Mouse (Mus musculus): ENCODE data around the gene Fgfr2. TPM values are rescaled to one million over a fixed set of nuclear protein-coding genes. Genes with fewer than 3 reads are reported as not detected.

Gene Fgfr2
- polyA plus RNA-seq, 1 experiment from 2014 or later, result not detected

DNA sequence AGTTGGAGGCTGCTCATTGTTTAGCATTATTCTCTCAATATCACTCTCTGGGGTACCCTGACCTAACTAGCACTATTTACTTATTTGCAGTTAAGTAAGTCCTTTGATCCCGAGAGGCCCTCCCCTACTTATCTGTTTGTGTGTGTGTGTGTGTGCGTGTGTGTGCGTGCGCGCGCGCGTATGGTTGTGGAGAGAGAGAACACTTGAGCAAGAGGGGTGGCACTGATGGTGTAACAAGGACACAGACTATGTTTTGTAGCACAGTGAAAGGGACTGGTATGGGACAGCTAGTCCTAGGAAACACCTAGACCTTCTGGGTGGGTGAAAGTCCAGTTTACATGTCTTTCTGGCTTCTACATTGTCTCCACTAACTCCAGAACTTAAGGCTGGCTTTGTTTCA, 511.6 kb downstream of the Fgfr2 start:
- H3K36me3 ChIP-seq (ENCODE audit: inconsistent target), result no peaks in the 10 kb centered on the region
- no peak overlapping the region for H3K27ac ChIP-seq
- no peak overlapping the region for H3K4me3 ChIP-seq (ENCODE audit: inconsistent target)
- no peaks in the 10 kb centered on the region for H3K79me2 ChIP-seq (ENCODE audit: inconsistent target)
- WGBS (ENCODE audit: missing documents), result 99% methylated on average over 8 of the region's 8 CpGs

DNA sequence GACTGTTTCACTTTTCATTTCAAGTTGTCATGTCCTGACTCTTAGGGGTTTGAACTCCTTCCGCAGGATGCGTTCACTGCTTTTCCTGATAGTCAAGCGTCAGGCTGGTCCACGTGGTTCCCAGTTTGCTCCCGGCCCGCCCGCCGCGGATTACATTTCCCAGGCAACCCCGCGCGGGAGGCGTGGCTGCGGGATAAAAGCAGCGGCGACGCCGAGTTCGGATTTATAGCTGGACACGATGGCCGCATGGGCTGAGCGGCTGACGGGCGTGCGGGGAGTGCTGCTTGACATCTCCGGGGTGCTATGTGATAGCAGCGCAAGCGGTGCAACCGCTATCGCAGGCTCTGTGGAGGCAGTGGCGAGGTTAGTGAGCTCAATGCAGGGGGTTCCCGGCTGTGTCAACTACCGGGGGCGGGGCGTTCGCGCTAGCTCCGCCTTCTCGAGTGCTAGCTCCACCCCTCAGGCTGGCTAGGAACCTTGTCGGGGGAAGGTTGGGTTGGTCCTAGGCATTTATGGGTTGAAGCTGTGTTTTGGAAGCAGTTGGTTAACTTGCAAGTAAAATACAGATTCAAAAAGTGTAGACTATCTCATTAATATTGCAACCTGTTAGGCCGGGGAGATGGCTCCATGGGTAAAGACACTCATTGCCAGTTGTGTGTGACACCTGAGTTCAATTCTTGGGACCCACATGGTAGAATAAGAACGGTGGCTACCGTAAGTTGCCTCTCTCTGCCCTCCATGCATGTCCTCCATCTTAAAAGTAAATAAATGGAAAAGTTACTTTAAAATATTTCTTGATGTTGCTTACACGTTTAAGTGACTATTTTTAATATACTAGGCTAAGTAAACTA, 512.5 kb downstream of the Fgfr2 start, which contains the start of gene Lhpp:
Gene Lhpp (plus strand): TSS at position 171 of the 851 bp plus-strand sequence.
- WGBS (ENCODE audit: missing documents), result 9% methylated on average over 44 of the region's 44 CpGs
- Histone ChIP-seq H3K4me3 (ENCODE audit: inconsistent target) (peak within 1 kb of the TSS; percentile 44), H3K27ac (0 out of 2 replicates have a peak within 1 kb of the TSS, but pooled peaks have one; percentile 7), H3K79me2 (ENCODE audit: inconsistent target) (no peaks in the 10 kb centered on the region), H3K36me3 (ENCODE audit: inconsistent target) (no peaks in the 10 kb centered on the region)

DNA sequence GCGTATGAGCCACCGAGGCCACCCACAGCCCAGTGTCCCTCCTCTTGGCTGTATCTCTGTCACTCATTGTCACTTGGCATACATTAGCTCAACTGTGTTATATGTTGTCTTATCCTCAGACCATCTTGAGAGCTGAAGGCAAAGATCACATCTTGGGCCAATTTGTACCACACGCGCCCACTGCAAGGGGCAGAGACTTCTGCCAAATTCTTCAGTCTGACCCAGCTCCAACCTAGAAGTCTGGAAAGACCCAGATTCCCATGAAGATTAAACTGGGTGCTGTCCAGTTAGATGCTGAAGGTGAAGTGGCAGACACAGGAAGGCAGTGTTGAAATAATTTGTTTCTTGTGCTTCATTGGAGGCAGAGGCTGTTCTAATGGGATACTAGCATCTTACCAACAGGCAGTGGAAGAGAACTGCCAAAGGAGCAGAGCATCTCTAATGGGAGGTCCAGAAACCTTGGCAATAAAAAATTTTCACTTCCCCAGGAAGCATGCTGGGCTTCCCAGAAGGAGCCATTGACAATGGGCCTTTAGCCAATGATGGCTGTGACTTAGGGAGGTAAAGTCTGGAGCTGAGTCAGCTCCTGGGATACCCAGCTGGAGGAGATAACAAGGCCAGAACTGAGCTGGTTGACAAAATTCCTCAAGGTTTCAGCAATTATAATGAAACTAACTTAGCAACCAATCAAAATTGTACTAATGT, 514.7 kb downstream of the Fgfr2 start:
- Histone ChIP-seq H3K4me3 (ENCODE audit: inconsistent target) (no peak overlapping the region), H3K36me3 (ENCODE audit: inconsistent target) (no peaks in the 10 kb centered on the region), H3K27ac (no peak overlapping the region), H3K79me2 (ENCODE audit: inconsistent target) (no peaks in the 10 kb centered on the region)
- 98% methylated on average over 4 of the region's 4 CpGs for WGBS (ENCODE audit: missing documents)

DNA sequence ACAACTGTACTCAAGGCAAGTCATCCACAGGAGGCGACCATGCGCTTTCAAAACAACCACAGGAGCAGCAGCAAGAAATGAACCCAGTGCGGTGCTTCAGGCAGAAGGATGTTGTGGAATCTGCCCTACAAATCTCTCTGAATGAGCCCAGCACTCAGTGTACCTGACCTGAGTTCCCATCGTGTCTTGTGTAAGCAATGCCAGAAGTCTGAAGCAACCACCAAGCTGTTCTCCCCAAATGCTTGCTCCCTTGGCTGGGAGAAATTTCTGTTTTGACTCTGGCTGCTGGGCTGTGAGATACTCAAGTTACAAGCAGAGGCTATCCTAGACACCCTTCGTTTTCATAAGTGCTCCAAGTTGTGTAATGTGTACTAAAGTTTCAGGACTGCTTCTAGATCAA, 517.5 kb downstream of the Fgfr2 start:
- H3K27ac ChIP-seq, result no peak overlapping the region
- 62% methylated on average over 5 of the region's 5 CpGs for WGBS (ENCODE audit: missing documents)
- H3K36me3 ChIP-seq (ENCODE audit: inconsistent target), result no peaks in the 10 kb centered on the region
- H3K4me3 ChIP-seq (ENCODE audit: inconsistent target), result no peak overlapping the region
- no peaks in the 10 kb centered on the region for H3K79me2 ChIP-seq (ENCODE audit: inconsistent target)

DNA sequence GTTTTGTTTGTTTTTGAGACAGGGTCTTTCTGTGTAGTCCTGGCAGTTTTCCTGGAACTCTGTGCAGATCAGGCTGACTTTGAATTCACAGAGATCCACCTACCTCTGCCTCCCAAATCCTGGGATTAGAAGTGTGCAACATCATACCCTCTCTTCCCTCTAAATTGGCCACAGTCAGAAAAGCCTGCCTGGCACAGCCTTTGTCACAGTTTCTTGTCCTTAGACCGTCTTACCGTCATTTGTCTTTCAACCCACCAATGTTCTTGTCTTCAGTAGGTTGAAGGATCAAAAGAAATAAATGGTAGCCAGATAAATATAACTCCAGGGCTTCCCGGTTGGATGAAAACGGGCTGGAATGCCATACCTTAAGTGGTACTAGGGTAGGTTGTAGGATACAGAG, 518.4 kb downstream of the Fgfr2 start:
- H3K27ac ChIP-seq, result no peak overlapping the region
- H3K4me3 ChIP-seq (ENCODE audit: inconsistent target), result no peak overlapping the region
- 97% methylated on average over 4 of the region's 4 CpGs for WGBS (ENCODE audit: missing documents)
- H3K36me3 ChIP-seq (ENCODE audit: inconsistent target), result no peaks in the 10 kb centered on the region
- H3K79me2 ChIP-seq (ENCODE audit: inconsistent target), result no peaks in the 10 kb centered on the region

DNA sequence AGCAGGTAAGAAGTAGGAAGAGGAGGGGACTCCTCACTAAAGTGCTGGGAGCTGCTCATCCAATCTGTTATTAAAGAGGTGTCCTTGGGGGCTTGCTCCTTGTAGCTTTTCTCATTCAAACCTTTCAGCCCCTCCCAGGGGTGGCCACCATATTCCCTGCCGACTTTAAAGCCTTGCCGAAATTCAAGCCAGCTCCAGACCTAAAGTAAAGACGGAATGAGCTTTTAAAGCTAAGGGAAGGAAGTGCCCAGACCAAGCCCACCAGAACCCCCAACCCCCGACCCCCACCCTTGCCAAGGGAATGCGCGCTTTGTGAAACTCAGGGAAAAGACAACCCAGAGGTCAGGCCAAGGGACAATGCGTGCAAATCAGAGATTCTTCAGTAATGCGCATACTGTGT, 522.2 kb downstream of the Fgfr2 start:
- no peak overlapping the region for H3K27ac ChIP-seq
- 26% methylated on average over 8 of the region's 8 CpGs for WGBS (ENCODE audit: missing documents)

DNA sequence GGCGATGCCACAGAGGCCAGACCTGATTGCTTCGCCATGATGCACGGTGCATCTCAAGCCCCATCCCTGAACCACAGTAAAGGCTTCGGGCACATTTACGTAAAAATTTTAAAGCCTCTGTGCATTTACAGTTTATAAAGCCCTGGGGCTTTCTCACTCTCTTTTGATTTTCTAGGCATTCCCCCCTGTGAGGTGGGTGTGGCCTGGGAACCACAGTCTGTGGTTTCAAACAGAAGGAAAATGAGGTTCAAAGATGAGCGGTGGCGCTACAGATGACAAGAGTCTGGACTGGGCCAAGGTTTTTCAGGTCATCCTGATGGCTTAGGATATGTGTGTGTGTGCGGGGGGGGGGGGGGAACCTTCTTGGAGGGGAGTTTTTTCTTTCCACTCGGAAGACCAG, 523.1 kb downstream of the Fgfr2 start:
- no peak overlapping the region for H3K27ac ChIP-seq
- H3K79me2 ChIP-seq (ENCODE audit: inconsistent target), result no peaks in the 10 kb centered on the region
- H3K4me3 ChIP-seq (ENCODE audit: inconsistent target), result no peak overlapping the region
- WGBS (ENCODE audit: missing documents), result 4% methylated on average over 9 of the region's 9 CpGs
- H3K36me3 ChIP-seq (ENCODE audit: inconsistent target), result no peaks in the 10 kb centered on the region

More for the DNA sequence above, 522.2 kb downstream of the Fgfr2 start:
- H3K36me3 ChIP-seq (ENCODE audit: inconsistent target), result no peaks in the 10 kb centered on the region
- H3K79me2 ChIP-seq (ENCODE audit: inconsistent target), result no peaks in the 10 kb centered on the region
- H3K4me3 ChIP-seq (ENCODE audit: inconsistent target), result no peak overlapping the region

DNA sequence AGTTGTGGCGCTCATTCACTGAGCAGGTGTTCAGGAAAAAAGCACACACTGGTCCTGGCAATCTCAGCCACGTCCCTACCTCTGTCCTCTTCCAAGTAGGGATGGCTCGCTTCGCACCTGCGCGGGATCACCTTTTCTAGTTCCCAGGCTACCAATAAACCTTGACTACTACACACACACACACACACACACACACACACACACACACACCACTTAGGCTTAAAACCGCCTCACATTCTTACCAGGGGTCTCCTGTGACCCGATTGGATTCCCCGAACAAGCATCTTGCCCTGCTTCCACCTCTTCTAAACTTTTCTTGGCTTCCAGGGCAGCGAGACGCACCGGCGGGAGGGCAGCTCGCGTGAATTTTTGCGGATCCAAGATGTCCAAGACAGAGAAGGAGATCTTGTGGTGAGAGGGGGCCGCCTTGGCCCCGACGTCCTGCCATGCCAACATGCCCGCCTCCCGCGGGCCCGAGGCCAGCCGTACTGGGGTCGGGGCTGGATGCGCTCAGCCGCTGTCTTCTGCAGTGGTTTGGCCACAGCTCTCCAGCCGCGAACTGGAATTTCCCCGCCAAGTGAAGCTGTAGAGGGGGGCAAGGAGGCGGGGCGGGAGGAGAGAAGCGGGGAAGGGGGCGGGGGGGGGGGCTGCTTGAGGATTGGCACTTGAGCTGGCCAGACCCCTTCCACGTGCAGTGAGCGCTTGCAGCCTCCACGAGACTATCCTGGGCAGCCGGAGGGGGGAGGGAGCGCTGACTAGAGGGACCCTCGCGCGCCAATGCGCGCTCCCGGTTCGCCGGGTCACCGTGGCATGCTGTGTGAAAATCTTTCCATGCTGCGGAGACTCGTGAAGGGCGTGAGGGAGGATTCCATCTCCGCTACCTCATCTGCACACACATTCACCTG, 523.8 kb downstream of the Fgfr2 start, which contains the start of gene Nkx1-2:
Gene Nkx1-2 (minus strand): TSS at position 567 of the 905 bp plus-strand sequence.
- H3K27ac ChIP-seq, result no peak within 1 kb of the TSS
- WGBS (ENCODE audit: missing documents), result 3% methylated on average over 45 of the region's 52 CpGs
- no peak within 1 kb of the TSS for H3K4me3 ChIP-seq (ENCODE audit: inconsistent target)
- H3K36me3 ChIP-seq (ENCODE audit: inconsistent target), result no peaks in the 10 kb centered on the region
- H3K79me2 ChIP-seq (ENCODE audit: inconsistent target), result no peaks in the 10 kb centered on the region

DNA sequence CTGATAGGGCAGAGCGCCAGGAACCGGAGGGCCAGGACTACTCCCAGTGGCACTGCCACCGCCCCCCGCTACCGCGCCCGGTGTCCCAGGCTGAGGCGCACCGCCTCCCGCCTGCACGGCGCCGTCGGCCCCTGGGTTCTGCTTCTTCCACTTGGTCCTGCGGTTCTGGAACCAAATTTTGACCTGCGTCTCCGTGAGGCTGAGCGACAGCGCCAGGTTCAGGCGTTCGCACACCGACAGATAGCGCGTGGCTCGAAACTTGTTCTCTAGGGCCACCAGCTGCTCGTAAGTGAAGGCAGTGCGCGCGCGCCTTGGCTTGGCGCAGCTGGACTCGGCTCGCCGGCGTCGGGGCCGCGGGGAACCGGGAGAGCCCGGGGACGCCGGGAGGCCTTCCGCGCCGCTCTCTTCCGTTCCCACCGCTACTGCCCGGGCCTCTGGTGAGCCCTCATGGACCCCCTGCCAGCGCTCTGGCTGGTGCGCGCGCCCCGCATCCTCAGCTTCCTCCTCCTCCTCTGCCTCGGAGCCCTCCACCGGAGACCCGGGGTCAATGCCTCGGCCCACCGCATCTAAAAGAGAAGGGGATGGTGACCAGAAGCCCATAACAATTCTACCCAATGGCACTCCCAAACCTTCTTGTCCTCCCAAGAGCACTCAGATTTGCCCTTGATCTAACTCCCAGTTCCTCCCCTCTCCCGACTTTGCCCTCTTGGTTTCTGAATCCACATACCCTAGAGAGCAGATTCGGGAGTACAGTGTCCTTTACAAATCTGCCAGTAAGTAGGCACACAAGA, 525.7 kb downstream of the Fgfr2 start:
- no peak overlapping the region for H3K27ac ChIP-seq
- H3K36me3 ChIP-seq (ENCODE audit: inconsistent target), result no peaks in the 10 kb centered on the region
- H3K4me3 ChIP-seq (ENCODE audit: inconsistent target), result no peak overlapping the region
- WGBS (ENCODE audit: missing documents), result 1% methylated on average over 60 of the region's 60 CpGs
- H3K79me2 ChIP-seq (ENCODE audit: inconsistent target), result no peaks in the 10 kb centered on the region

DNA sequence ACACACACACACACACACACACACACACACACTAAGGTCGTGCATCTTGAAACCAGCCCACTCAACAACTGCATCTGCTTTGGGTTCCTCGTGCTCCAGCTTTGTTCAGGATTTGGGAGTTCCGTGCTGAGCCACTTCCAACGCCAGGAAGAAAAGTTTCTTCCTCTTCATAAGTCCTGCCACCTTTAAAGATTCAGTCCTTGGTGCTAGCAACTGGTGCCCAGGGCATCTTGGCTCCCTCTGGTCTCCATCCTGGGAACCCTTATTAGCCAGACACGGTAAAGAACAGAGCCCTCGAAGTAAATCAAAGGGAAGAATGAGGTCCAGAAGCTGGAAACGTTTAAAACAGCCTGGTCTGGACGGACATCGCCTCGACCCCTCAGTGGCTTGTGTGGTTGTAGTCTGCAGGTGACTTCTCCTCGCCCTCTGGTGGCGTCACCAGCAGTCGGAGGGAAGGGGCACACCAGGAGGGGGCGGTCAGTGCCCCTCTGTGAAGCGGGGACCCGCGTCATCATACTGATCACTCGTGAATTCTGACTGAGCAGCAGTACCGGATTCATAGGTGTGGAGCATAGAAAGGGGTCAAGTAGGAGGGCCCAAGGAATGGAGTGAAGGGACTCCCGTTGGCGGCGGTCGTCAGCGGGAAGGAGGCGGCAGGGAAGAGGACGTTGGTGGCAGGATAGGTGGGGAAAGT, 526.4 kb downstream of the Fgfr2 start:
- Histone ChIP-seq H3K36me3 (ENCODE audit: inconsistent target) (no peaks in the 10 kb centered on the region), H3K27ac (no peak overlapping the region), H3K4me3 (ENCODE audit: inconsistent target) (no peak overlapping the region), H3K79me2 (ENCODE audit: inconsistent target) (no peaks in the 10 kb centered on the region)
- 9% methylated on average over 26 of the region's 26 CpGs for WGBS (ENCODE audit: missing documents)

DNA sequence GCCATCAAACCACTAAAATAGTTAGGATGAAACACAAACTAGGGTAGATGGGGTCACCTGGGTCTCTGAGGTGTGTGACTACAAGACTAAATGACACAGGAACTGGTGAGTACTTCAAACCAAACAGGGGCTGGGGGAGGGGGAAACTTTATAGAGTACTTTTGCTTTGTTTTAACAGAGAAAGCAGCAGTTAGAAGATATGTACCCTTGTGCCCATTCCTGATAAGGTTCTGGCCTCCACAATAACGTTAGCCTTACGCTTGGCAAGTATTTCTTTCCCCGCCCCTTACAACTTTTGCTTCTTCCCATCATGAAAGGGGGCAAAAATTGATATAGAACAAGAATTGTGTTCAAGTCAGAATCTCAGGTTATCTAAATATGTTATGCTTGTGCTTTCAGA, 527.4 kb downstream of the Fgfr2 start:
- Histone ChIP-seq H3K79me2 (ENCODE audit: inconsistent target) (no peaks in the 10 kb centered on the region), H3K36me3 (ENCODE audit: inconsistent target) (no peaks in the 10 kb centered on the region), H3K27ac (no peak overlapping the region), H3K4me3 (ENCODE audit: inconsistent target) (no peak overlapping the region)
- WGBS (ENCODE audit: missing documents), result 86% methylated on average over 3 of the region's 3 CpGs

DNA sequence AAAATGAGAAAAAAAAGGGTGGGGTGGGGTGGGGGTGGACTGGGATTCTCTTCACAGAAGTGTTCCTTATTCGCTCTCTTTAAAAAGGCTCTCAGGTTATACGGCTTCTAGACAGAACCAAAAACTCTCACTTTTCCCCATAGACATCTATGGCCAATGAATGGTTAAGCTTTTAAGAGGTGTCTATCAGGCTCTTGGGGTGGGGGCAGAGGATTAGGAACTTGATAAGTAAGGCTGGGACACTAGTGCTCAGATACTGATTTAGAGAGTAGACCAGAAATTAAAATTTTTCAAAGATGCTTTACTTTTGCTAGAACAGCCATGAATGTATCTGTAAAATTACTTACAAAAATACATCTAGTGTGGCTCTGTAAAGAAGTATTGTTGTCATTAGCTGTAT, 528.8 kb downstream of the Fgfr2 start:
- WGBS (ENCODE audit: missing documents), result 95% methylated on average over 2 of the region's 2 CpGs
- Histone ChIP-seq H3K27ac (no peak overlapping the region), H3K36me3 (ENCODE audit: inconsistent target) (no peaks in the 10 kb centered on the region), H3K79me2 (ENCODE audit: inconsistent target) (no peaks in the 10 kb centered on the region), H3K4me3 (ENCODE audit: inconsistent target) (no peak overlapping the region)

DNA sequence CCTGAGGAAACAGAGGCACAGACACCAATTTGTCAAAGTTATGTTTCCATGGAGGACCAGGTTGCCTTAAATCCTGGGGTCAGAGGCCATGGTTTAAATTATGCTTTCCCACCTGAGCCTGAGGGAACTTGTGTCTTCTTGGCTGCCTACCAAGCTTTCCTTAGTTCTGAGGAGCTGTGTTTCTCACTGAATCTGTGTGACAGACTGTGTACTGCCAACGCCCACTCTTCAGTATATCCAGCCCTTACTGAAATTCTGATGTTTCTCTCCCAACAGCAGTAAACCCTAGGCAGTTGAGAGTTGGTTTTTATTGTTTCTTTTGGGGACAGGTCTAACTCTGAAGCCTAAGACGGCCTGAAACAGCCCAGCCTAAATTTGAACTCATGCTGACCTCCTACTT, 529.4 kb downstream of the Fgfr2 start:
- Histone ChIP-seq H3K27ac (no peak overlapping the region), H3K36me3 (ENCODE audit: inconsistent target) (no peaks in the 10 kb centered on the region), H3K4me3 (ENCODE audit: inconsistent target) (no peak overlapping the region), H3K79me2 (ENCODE audit: inconsistent target) (no peaks in the 10 kb centered on the region)
- WGBS (ENCODE audit: missing documents), result 80% methylated on average over 2 of the region's 2 CpGs

Data from macrophage (primary cell).